Mouse (Mus musculus): ENCODE data around the gene Mucl3. TPM values are rescaled to one million over a fixed set of nuclear protein-coding genes. Genes with fewer than 3 reads are reported as not detected.

Mucl3 gene
- polyA plus RNA-seq, 1 experiment, result 0.23 TPM

DNA sequence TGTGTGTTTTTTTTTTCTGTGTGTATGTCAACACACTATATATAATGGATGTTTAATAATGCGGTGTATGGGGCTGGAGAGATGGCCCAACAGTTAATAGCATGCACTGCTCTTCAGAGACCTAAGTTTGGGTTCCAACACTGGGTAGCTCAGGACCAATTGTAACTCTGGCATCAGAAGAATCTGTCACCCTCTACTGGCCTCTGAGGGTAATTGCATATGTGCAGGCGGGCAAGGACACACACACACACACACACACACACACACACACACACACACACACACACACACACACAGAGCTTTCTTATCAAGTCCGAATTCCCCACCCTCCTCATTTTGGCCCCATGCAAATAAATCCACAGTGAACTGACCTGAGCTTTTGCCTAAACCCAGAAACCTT is 8.3 kb downstream of the Mucl3 start:
- 67% methylated on average over 3 of the region's 3 CpGs for WGBS
- Histone ChIP-seq H3K27me3 (ENCODE audit: control insufficient read depth, insufficient read depth, low read length) (no peaks in the 10 kb centered on the region), H3K36me3 (ENCODE audit: control insufficient read depth, insufficient read depth, low read length) (no peaks in the 10 kb centered on the region), H3K27ac (ENCODE audit: insufficient read depth, low read depth, low read length) (no peak overlapping the region), H3K4me3 (ENCODE audit: low read depth, low read length) (no peak overlapping the region), H3K4me1 (ENCODE audit: control insufficient read depth, insufficient read depth, insufficient read length, low read length) (peaks cover 3% of the 10 kb centered on the region; the same call in 1 of the 2 replicates)
- TF ChIP-seq POLR2A (IDR thresholded peaks at IDR 0.05; ENCODE audit: low read depth, low read length) (no peak), CTCF (IDR thresholded peaks at IDR 0.05; ENCODE audit: extremely low read depth, insufficient read length, insufficient replicate concordance, low read depth, low read length) (no peak)

DNA sequence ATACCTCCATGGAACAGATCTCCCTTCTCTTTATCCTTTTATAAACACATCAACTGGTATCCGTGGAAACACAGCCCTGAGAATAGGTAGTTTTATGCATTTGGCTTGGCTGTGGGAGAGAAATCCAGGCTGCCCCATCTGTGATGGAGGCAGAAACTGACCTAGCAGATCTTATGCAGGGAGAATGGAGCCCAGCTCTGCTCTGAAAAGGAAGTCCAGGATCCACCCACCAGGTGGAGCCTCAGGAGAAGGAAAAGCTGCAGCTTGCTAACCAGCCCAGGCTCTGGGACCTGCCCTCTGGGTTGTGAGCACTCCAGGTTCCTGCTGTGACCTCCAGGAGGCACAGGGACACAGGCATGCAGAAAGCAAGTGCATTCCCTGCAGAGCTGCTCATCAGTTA is 9.5 kb downstream of the Mucl3 start:
- TF ChIP-seq CTCF (IDR thresholded peaks at IDR 0.05; ENCODE audit: extremely low read depth, insufficient read length, insufficient replicate concordance, low read depth, low read length) (peak; percentile 48; the same call in 1 of the 2 replicates), POLR2A (IDR thresholded peaks at IDR 0.05; ENCODE audit: low read depth, low read length) (no peak)
- 14% methylated on average over 1 of the region's 1 CpGs for WGBS
- Histone ChIP-seq H3K27me3 (ENCODE audit: control insufficient read depth, insufficient read depth, low read length) (no peaks in the 10 kb centered on the region), H3K4me3 (ENCODE audit: low read depth, low read length) (no peak overlapping the region), H3K4me1 (ENCODE audit: control insufficient read depth, insufficient read depth, insufficient read length, low read length) (peaks cover 3% of the 10 kb centered on the region; the same call in 1 of the 2 replicates), H3K27ac (ENCODE audit: insufficient read depth, low read depth, low read length) (no peak overlapping the region), H3K36me3 (ENCODE audit: control insufficient read depth, insufficient read depth, low read length) (no peaks in the 10 kb centered on the region)

DNA sequence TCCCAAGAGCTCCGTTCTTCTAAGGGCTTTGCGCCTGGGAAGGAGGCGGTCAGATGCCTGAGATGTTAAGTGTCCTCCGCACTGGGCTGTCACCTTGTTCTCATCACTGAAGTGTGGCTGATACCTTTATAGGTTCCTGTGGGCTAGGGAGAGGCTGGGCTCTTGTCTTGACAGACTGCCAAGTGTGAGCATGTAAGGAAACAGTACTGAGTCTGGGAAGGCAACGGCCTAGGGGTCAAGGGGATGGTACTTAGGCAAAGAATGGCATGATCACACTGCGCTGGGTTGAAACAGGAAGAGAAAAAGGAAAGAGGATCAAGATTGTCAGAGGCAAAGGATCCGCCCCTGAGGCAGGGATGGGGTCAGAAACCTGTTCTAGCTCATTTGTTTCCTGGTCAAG is 17.0 kb downstream of the Mucl3 start, which contains the start of gene Gm9573:
Gene Gm9573 (minus strand): TSS at position 101 of the 400 bp plus-strand sequence.
- 69% methylated on average over 7 of the region's 7 CpGs for WGBS
- TF ChIP-seq CTCF (IDR thresholded peaks at IDR 0.05; ENCODE audit: extremely low read depth, insufficient read length, insufficient replicate concordance, low read depth, low read length), result no peak
- TF ChIP-seq POLR2A (IDR thresholded peaks at IDR 0.05; ENCODE audit: low read depth, low read length), result no peak

DNA sequence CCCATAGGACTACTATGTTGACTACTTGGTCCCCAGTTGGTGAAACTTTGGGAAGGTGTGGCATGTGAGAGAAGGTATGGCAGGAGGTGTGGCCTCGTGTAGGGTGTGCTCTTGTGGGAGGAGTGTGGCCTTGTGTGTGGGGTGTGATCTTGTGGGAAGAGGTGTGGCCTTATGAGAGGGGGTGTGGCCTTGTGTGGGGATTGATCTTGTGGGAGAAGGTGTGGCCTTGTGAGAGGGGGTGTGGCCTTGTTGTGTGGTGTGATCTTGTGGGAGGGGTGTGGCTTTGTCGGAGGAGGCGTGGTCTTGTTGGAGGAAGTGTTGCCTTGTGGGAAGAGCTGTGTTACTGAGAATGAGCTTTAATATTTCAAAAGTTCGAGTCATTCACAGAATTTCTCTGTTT is 26.4 kb downstream of the Mucl3 start:
- Histone ChIP-seq H3K27ac (ENCODE audit: insufficient read depth, low read depth, low read length) (no peak overlapping the region), H3K4me3 (ENCODE audit: low read depth, low read length) (no peak overlapping the region), H3K27me3 (ENCODE audit: control insufficient read depth, insufficient read depth, low read length) (no peaks in the 10 kb centered on the region), H3K36me3 (ENCODE audit: control insufficient read depth, insufficient read depth, low read length) (no peaks in the 10 kb centered on the region), H3K4me1 (ENCODE audit: control insufficient read depth, insufficient read depth, insufficient read length, low read length) (no peaks in the 10 kb centered on the region)
- WGBS, result 68% methylated on average over 4 of the region's 4 CpGs
- TF ChIP-seq CTCF (IDR thresholded peaks at IDR 0.05; ENCODE audit: extremely low read depth, insufficient read length, insufficient replicate concordance, low read depth, low read length), result no peak
- TF ChIP-seq POLR2A (IDR thresholded peaks at IDR 0.05; ENCODE audit: low read depth, low read length), result no peak

More for the DNA sequence above, 17.0 kb downstream of the Mucl3 start, which contains the start of gene Gm9573:
- Histone ChIP-seq H3K27ac (ENCODE audit: insufficient read depth, low read depth, low read length) (no peak within 1 kb of the TSS), H3K36me3 (ENCODE audit: control insufficient read depth, insufficient read depth, low read length) (no peaks in the 10 kb centered on the region), H3K27me3 (ENCODE audit: control insufficient read depth, insufficient read depth, low read length) (no peaks in the 10 kb centered on the region), H3K4me3 (ENCODE audit: low read depth, low read length) (no peak within 1 kb of the TSS), H3K4me1 (ENCODE audit: control insufficient read depth, insufficient read depth, insufficient read length, low read length) (no peaks in the 10 kb centered on the region)

DNA sequence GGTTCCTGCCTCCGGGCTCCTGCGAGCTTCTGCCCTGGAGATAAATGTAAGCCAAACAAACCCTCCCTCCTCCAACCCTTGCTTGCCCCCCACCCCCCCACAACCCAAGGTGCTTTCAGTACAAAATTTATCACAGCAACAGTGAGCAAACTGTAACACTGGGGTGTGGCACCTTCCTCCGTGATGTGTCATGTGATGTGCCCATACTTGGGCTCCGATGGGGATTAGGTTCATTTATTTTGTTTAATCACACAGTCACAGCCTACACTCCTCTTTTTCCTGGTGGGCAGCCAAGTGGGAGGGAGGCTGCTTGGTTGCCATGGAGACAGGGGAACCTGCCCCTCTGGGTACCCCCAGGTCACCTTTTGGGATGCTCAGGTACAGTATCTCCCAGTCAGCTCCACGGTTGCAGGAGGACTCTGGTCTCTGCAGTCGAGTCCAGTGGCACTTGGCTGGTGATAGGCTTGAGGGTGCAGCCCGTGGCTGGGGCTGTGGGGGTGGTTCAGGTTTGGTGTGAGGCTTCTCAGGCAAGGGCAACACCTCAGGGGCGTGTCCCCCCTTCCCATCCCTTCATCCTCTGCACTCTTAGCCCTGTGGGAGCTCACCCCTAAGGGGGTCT is 41.6 kb downstream of the Mucl3 start:
- no peak overlapping the region for H3K27ac ChIP-seq (ENCODE audit: insufficient read depth, low read depth, low read length)
- H3K36me3 ChIP-seq (ENCODE audit: control insufficient read depth, insufficient read depth, low read length), result no peaks in the 10 kb centered on the region
- H3K27me3 ChIP-seq (ENCODE audit: control insufficient read depth, insufficient read depth, low read length), result no peaks in the 10 kb centered on the region; the same call in 1 of the 2 replicates
- H3K4me3 ChIP-seq (ENCODE audit: low read depth, low read length), result no peak overlapping the region
- WGBS, result 19% methylated on average over 8 of the region's 8 CpGs
- no peaks in the 10 kb centered on the region for H3K4me1 ChIP-seq (ENCODE audit: control insufficient read depth, insufficient read depth, insufficient read length, low read length)
- TF ChIP-seq POLR2A (IDR thresholded peaks at IDR 0.05; ENCODE audit: low read depth, low read length) (no peak), CTCF (IDR thresholded peaks at IDR 0.05; ENCODE audit: extremely low read depth, insufficient read length, insufficient replicate concordance, low read depth, low read length) (no peak)

DNA sequence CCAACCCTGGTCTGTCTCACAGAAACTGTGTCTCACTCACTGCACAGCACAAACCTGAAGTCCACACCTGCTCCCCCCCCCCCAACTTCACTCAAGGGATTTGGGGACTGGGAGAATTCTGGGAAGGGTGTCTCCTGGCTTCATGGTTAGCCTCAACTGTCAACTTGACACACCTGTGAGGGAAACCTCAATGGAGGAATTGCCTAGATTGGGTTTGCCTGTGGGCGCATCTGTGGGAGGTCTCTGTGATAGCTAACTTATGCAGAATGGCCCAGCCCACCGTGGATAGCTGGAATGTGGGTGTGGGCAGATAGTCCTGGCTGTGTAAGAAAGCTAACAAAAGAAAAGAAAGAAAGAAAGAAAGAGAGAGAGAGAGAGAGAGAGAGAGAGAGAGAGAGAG is 42.2 kb downstream of the Mucl3 start, which contains the start of gene Sfta2:
Gene Sfta2 (plus strand): TSS at position 301 of the 400 bp plus-strand sequence.
- Histone ChIP-seq H3K4me1 (ENCODE audit: control insufficient read depth, insufficient read depth, insufficient read length, low read length) (no peaks in the 10 kb centered on the region), H3K27me3 (ENCODE audit: control insufficient read depth, insufficient read depth, low read length) (no peaks in the 10 kb centered on the region; the same call in 1 of the 2 replicates), H3K36me3 (ENCODE audit: control insufficient read depth, insufficient read depth, low read length) (no peaks in the 10 kb centered on the region), H3K4me3 (ENCODE audit: low read depth, low read length) (no peak within 1 kb of the TSS), H3K27ac (ENCODE audit: insufficient read depth, low read depth, low read length) (no peak within 1 kb of the TSS)
- 22% methylated on average over 2 of the region's 2 CpGs for WGBS
- TF ChIP-seq CTCF (IDR thresholded peaks at IDR 0.05; ENCODE audit: extremely low read depth, insufficient read length, insufficient replicate concordance, low read depth, low read length) (no peak), POLR2A (IDR thresholded peaks at IDR 0.05; ENCODE audit: low read depth, low read length) (no peak)

DNA sequence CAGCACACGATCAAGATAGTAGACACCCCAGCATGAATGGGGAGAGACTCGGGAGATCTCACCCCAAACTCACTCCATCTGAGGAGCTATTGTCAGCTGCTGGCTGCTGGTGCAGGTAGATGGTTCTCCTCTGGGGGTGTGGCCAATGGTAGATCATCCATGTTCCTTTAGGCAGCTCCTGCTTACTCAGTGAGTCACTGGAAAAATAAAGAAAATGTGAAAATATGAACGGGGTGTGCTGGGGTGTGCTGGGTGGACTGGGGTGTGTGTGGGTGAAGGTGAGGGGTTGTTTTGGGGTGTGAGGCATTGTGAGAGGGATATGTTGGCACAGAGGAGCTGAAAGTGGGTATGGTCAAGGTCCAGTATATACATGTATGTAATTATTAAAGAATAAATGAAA is 46.1 kb downstream of the Mucl3 start:
- Histone ChIP-seq H3K27me3 (ENCODE audit: control insufficient read depth, insufficient read depth, low read length) (peaks cover 3% of the 10 kb centered on the region; the same call in 1 of the 2 replicates), H3K27ac (ENCODE audit: insufficient read depth, low read depth, low read length) (no peak overlapping the region), H3K36me3 (ENCODE audit: control insufficient read depth, insufficient read depth, low read length) (no peaks in the 10 kb centered on the region), H3K4me3 (ENCODE audit: low read depth, low read length) (no peak overlapping the region), H3K4me1 (ENCODE audit: control insufficient read depth, insufficient read depth, insufficient read length, low read length) (no peaks in the 10 kb centered on the region)
- WGBS, result 81% methylated on average over 3 of the region's 3 CpGs
- TF ChIP-seq CTCF (IDR thresholded peaks at IDR 0.05; ENCODE audit: extremely low read depth, insufficient read length, insufficient replicate concordance, low read depth, low read length) (no peak), POLR2A (IDR thresholded peaks at IDR 0.05; ENCODE audit: low read depth, low read length) (no peak)

Data from small intestine, adult 2 months (tissue).